Mouse (Mus musculus): ENCODE results near the gene Fubp3.

GRCm38 (mm10) chr2:31607555-31607954 lies 35.1 kb downstream of the Fubp3 start:
- TF ChIP-seq CTCF (IDR thresholded peaks at IDR 0.05) (no peak), EP300 (IDR thresholded peaks at IDR 0.05) (no peak)
